Mouse (Mus musculus) limb, embryonic 10.5 days (tissue): ENCODE measurements around the gene Plekhg6. TPM values are rescaled to one million over a fixed set of nuclear protein-coding genes. Genes with fewer than 3 reads are reported as not detected.

Source experiments
- DNase-seq: peaks from one replicate; pipeline ENCODE4 v3.0.0-alpha.2; 2017; ENCODE audit warnings: low spot score
- H3K27ac ChIP-seq: fragments of 300-500 bp; sonication (generic); 2 replicates; pipeline ENCODE4 v1.5.1; 2016; ENCODE audit warnings: mild to moderate bottlenecking
- H3K27me3 ChIP-seq: fragments of 300-500 bp; sonication (generic); 2 replicates; pipeline ENCODE4 v1.6.1; 2016; ENCODE audit warnings: low read depth, mild to moderate bottlenecking; ENCODE audit not compliant: poor library complexity, severe bottlenecking
- H3K36me3 ChIP-seq: fragments of 300-500 bp; sonication (generic); 2 replicates; pipeline ENCODE4 v1.6.1; 2016; ENCODE audit warnings: mild to moderate bottlenecking, moderate library complexity
- H3K4me1 ChIP-seq: fragments of 300-500 bp; sonication (generic); 2 replicates; pipeline ENCODE4 v1.6.1; 2016
- H3K4me3 ChIP-seq: fragments of 300-500 bp; sonication (generic); 2 replicates; pipeline ENCODE4 v1.5.1; 2016; ENCODE audit warnings: mild to moderate bottlenecking, moderate library complexity
- H3K9me3 ChIP-seq: fragments of 300-500 bp; sonication (generic); replicated peaks from 2 replicates; pipeline ENCODE4 v1.6.1; 2016; ENCODE audit warnings: mild to moderate bottlenecking
- WGBS: fragments of 180-500 bp; shearing (Covaris S2); methylation state at CpG from one replicate; pipeline ENCODE4 v1.1.7; 2016; 5-methylcytosine and 5-hydroxymethylcytosine counted together
- polyA plus RNA-seq: library from polyadenylated mRNA; unstranded; fragments of >200 nt; fragmentation: Nextera tagmentation; extraction: Ambion mirVana; gene quantifications from 2 replicates; pipeline ENCODE4 v1.2.1, GENCODE M21; 2016

Plekhg6 gene
- polyA plus RNA-seq, 1 experiment from 2014 or later = 0.26 TPM

DNA sequence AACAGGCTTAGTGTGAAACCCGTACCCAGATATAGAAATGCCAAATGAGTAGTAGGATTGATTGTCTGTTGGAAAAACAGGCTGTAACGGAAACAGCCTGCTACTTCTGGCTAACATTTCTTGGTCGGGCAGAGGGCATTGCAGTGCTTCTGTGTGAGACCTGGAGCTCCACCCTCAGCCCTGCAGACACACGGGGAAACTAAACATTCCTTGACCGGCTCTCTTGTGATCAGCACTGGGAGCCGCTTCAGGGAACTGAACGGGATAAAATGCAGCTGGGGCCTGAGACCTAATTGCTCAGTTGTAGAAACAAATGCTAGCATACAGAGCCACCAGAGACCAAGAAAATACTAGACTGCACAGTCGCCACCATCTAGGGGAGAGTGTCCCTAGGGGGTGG, 24.3 kb downstream of the Plekhg6 start:
- H3K9me3 ChIP-seq = no peaks in the 10 kb centered on the region
- H3K27ac ChIP-seq = no peak overlapping the region
- no peak overlapping the region for H3K4me3 ChIP-seq
- H3K4me1 ChIP-seq = peaks cover 60% of the 10 kb centered on the region
- whole genome bisulfite sequencing = 23% methylated on average over 8 of the region's 8 CpGs
- peaks cover 48% of the 10 kb centered on the region for H3K36me3 ChIP-seq
- H3K27me3 ChIP-seq = peaks cover 14% of the 10 kb centered on the region
- no peak for DNase-seq

DNA sequence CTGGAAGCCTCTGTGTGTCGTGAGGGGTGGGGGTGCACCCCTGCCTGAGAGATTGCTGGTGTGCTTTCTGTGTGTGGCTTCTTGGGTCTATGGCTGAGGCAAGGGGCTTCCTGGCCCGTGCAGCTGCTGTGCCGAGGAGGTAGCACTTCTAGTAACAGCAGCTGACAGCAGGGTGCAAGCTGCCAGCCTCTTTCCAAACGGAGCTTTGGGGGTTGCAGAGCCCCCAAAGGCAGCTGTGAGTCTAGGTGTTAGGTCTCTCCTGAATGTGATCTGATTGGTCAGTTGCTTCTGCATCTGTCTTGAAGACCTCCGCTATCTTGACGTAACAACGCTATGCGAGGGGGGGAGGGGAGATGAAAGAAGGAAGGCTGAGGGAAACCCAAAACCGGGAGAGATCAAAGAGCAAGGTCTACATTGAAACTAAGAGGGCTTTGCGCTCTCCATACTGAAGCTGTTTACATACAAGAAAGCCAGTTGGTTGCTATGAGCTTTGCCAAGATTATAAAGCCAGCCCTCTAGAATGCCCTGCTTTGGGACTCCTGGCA, 25.3 kb downstream of the Plekhg6 start:
- Histone ChIP-seq H3K27ac (peak overlapping the region; percentile 73), H3K4me3 (peak overlapping the region; percentile 42), H3K9me3 (no peaks in the 10 kb centered on the region), H3K36me3 (peaks cover 38% of the 10 kb centered on the region), H3K4me1 (peaks cover 68% of the 10 kb centered on the region), H3K27me3 (peaks cover 4% of the 10 kb centered on the region; the same call in 1 of the 2 replicates)
- WGBS = 2% methylated on average over 10 of the region's 10 CpGs
- no peak for DNase-seq

DNA sequence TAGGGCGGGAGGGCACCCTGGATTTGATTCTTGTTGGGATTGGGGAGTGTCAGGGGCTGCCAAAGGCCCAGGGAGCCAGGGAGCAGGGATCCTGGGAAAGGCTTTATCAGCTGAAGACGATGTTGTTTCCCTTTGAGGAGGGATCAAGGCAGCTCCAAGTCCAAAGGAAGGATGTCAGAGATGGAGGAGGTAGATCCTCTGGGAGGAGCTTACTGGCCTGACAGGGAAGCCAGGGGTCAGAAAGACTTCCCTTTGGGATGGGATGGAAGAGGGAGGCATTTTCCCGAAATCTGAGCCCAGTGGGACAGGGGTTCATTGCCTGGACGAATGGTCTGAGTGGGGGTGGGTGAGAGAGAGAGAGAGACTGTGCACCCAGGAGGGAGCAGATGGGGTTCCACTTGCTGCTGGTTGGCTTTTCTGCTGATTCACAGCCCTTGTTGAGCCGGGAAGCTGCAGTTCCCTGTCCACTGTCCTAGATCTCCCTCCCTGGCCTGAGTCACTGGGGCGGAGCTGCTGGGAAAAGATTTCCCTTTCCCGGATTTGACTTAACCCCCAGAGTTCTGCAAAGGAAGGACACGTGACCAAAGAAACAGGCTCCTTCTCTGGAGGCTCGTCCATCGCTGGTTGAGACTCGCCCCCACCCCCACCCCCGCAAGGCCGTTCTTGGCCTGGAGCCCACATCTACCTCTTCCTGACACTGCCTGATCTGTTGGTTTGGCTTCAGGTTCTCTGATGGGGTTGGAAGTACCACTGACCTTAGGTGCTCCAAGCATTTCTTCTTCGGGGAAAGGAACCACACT, 26.0 kb downstream of the Plekhg6 start:
- H3K36me3 ChIP-seq = peaks cover 31% of the 10 kb centered on the region
- peak overlapping the region; percentile 73 for H3K27ac ChIP-seq
- H3K4me3 ChIP-seq = peak overlapping the region; percentile 42
- no peak for DNase-seq
- peaks cover 70% of the 10 kb centered on the region for H3K4me1 ChIP-seq
- 6% methylated on average over 14 of the region's 14 CpGs for WGBS
- H3K9me3 ChIP-seq = no peaks in the 10 kb centered on the region
- H3K27me3 ChIP-seq = no peaks in the 10 kb centered on the region

DNA sequence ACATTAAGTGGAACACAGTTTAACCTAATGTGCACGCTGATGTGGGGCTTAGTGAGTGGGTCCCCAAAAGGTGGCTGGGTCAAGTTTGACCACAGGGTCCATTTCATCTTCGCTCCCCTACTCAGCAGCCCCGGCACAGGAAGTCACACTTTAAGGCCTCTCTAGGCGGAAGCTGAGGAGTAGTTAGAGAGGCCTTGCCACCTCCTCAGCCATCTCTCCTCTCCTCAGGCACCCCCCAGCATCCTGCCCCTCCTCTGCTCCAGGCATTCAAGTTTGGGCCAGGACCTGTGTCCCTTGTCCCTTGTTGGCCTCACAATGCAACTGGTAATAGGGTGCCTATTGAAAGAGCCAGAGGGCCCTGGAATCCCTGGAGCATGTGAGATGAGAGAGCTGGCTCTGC, 26.9 kb downstream of the Plekhg6 start:
- Histone ChIP-seq H3K4me3 (no peak overlapping the region), H3K9me3 (no peaks in the 10 kb centered on the region), H3K36me3 (peaks cover 22% of the 10 kb centered on the region), H3K27me3 (no peaks in the 10 kb centered on the region), H3K4me1 (peaks cover 78% of the 10 kb centered on the region), H3K27ac (0 out of 2 replicates have a peak overlapping the region, but pooled peaks have one; percentile 73)
- WGBS = 77% methylated on average over 4 of the region's 4 CpGs
- no peak for DNase-seq

DNA sequence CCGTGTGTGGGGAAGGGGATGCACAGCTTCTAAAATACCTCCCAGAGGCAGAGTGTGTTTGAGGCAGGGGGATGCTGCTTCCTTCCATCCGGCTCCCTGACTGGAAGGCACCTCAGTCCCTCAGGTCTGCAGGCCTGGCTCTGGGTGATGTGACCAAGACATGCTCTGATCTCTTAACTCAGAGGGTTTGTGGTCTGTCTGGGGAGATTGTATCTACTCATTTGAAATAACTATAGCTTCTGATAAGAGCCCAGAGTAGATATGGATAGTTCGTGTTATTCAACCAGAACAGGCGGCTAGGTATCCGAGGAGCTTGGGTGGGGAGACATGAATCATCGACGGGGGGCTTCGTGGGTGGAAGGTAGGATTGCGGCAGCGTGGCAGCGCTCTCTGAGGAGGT, 27.4 kb downstream of the Plekhg6 start:
- Histone ChIP-seq H3K36me3 (peaks cover 17% of the 10 kb centered on the region), H3K4me3 (no peak overlapping the region), H3K4me1 (peaks cover 83% of the 10 kb centered on the region), H3K27ac (no peak overlapping the region), H3K27me3 (no peaks in the 10 kb centered on the region), H3K9me3 (no peaks in the 10 kb centered on the region)
- no peak for DNase-seq
- 76% methylated on average over 11 of the region's 11 CpGs for WGBS

DNA sequence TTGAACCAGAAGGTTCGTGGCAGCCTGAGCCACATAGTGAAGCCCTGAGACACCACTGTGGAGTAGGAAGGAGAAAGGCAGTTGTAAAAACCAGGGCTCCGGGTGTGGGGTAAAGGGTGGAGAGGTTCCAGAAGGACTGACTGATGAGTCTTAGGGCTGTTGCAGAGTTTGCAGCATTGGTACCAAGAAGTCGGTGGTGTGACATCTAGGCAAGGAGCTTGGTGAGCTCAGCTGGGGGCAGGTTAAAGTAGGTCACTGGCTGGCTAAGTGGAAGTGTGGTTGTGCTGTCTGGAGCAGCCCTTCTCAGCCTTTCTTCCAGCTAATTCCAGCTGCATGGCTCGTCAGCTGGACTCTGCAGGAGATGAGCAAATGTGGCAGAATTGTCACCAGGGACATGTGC, 27.8 kb downstream of the Plekhg6 start:
- no peak overlapping the region for H3K27ac ChIP-seq
- peaks cover 13% of the 10 kb centered on the region for H3K36me3 ChIP-seq
- H3K9me3 ChIP-seq = no peaks in the 10 kb centered on the region
- 50% methylated on average over 4 of the region's 4 CpGs for WGBS
- H3K27me3 ChIP-seq = no peaks in the 10 kb centered on the region
- peaks cover 85% of the 10 kb centered on the region for H3K4me1 ChIP-seq
- DNase-seq = no peak
- no peak overlapping the region for H3K4me3 ChIP-seq

DNA sequence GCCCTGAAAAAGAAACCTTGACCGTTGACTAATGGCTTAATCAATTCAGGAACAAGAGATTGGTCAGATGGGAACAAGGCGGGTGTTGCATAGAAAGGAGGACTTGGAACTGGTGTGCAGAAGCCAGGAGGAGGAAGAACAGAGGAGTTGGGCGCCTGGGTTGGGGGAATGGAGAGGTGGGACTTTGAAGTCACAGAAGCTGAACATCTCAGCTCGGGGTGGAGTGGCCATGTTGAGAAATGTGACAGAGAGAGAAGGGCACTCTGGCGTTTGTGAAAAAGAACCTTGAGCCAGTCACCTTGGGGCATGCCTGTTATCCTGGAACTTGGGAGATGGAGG, 28.6 kb downstream of the Plekhg6 start:
- H3K36me3 ChIP-seq = peaks cover 5% of the 10 kb centered on the region
- no peak overlapping the region for H3K4me3 ChIP-seq
- H3K27ac ChIP-seq = no peak overlapping the region
- no peaks in the 10 kb centered on the region for H3K27me3 ChIP-seq
- peaks cover 85% of the 10 kb centered on the region for H3K4me1 ChIP-seq
- 59% methylated on average over 5 of the region's 5 CpGs for WGBS
- DNase-seq = no peak
- H3K9me3 ChIP-seq = no peaks in the 10 kb centered on the region

DNA sequence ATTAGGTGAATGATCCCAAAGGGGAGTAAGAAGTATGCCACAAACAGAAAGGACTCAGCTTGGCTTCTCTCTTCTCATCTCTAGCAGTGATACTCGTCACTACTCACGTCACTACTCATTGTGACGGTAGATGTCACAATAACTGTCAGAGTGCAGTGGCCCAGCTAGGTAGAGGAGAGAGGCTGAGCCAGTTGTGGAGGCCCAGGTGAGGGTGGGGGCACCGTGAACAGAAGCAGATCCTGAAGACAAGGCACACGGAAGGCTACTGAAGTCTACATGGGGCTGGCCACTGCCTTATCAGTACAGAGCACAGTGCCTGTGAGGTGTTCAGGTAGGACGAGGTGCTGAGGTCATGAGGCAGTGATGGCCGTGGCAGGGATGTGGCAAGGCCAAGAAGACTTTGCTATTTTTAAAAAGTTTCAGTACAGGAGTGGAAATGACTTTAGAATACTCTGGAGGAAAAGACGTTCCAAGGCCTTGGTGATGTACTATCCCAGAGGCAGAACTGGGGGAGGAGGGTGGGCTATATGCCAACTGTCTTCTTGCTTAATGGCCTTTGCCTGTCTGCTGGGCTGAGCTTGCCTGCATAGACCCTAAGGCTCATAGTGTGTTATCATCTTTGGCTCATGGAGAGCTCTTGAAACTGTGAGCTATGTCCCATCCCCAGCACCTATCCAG, 29.1 kb downstream of the Plekhg6 start:
- WGBS = 69% methylated on average over 8 of the region's 8 CpGs
- no peaks in the 10 kb centered on the region for H3K27me3 ChIP-seq

DNA sequence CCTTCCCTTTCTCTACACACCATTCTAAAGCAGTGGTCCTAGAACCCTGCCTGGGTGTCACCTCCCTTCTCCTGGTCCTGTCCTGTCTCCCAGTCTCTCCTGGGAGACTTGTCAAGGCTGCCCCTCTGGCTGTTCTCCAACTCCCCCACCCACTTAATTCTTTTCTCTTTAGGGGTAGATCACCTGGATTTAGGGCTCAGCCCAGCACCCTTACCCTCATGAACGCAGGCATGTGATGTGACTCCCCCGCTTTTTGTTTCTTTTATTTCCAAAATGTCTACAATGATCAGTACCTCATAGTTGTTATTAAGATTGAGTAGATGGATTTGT, 29.6 kb downstream of the Plekhg6 start:
- DNase-seq = no peak
- Histone ChIP-seq H3K36me3 (peaks cover 2% of the 10 kb centered on the region; the same call in 1 of the 2 replicates), H3K27ac (peak overlapping the region; percentile 91), H3K4me1 (peaks cover 77% of the 10 kb centered on the region), H3K27me3 (no peaks in the 10 kb centered on the region), H3K9me3 (no peaks in the 10 kb centered on the region), H3K4me3 (peak overlapping the region; percentile 67)
- 81% methylated on average over 2 of the region's 2 CpGs for WGBS

More for the DNA sequence above, 29.1 kb downstream of the Plekhg6 start:
- peaks cover 82% of the 10 kb centered on the region for H3K4me1 ChIP-seq
- no peak for DNase-seq
- H3K36me3 ChIP-seq = peaks cover 2% of the 10 kb centered on the region; the same call in 1 of the 2 replicates
- H3K27ac ChIP-seq = no peak overlapping the region
- H3K9me3 ChIP-seq = no peaks in the 10 kb centered on the region
- H3K4me3 ChIP-seq = peak overlapping the region; percentile 67

DNA sequence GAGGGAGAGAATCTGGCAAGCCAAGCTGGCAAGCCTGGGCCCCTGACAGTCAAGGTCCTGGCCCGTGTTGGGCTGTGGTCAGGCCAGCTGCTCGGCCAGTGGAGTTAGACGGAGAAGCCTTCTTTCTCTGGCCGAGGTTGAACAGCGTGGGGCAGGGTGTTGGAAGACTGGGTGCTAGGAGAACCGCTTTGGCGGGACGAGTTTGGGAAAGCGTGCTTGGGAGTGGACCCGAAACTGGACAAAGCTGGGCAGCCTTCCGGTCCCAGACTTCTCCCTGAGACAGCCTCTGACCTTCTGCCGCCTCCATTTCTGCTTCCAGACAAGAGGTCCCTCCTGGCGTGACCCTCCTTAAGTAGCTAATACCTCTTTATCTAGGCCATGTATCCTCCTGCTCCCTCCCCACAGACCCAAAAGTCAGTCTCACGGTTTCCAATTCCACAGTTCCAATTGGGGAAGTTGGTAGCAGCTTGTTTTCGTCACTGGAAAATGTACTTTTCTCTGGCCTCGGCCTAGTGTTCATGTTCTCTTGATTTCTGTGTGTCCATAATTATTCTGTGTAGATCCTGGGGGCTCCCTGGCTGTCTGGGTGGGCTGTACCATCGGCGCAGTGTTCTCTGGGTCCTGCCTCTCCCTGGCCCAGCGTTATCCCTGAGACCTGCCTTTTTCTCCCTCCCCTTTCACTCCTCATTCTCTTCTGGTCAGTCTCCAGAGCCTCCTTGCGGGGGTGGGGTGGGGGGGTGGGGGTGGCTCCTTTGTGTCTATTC, 30.2 kb downstream of the Plekhg6 start:
- Histone ChIP-seq H3K36me3 (peaks cover 2% of the 10 kb centered on the region; the same call in 1 of the 2 replicates), H3K27ac (peak overlapping the region; percentile 91), H3K9me3 (no peaks in the 10 kb centered on the region), H3K4me1 (peaks cover 71% of the 10 kb centered on the region), H3K4me3 (peak overlapping the region; percentile 67), H3K27me3 (no peaks in the 10 kb centered on the region)
- 2% methylated on average over 20 of the region's 20 CpGs for WGBS
- DNase-seq = no peak

DNA sequence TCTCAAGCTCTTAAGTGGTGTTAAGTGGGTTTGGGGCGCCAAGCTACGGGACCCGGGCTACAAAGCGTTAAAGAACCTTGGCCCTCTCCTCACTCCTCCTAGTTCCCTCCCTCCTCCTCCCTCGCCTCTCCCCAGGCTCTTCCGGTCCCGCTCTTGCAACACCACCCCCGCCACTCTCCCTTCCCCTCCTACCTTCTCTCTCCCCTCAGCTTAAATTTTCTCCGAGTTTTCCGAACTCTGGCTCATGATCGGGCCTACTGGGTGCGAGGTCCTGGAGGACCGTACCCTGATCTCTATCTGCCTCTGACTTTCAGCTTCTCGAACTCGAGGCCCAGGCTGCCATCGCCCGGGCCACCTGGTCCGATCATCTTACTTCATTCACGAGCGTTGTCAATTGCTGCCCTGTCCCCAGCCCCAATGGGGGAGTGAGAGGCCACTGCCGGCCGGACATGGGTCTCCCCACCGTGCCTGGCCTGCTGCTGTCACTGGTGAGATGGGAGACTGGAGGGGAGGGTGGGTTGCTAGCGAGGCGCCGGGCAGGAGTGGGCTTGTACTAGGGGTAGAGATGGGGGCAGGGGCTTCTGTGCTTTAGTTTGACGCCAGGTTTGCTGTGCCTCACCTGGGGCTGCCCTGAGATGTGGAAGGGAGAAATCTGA, 30.9 kb downstream of the Plekhg6 start:
- under 1% methylated on average over 27 of the region's 27 CpGs for WGBS
- H3K27ac ChIP-seq = peak overlapping the region; percentile 91
- peak overlapping the region; percentile 67 for H3K4me3 ChIP-seq
- H3K27me3 ChIP-seq = no peaks in the 10 kb centered on the region
- peak; percentile 74 for DNase-seq
- H3K4me1 ChIP-seq = peaks cover 68% of the 10 kb centered on the region
- H3K9me3 ChIP-seq = no peaks in the 10 kb centered on the region
- peaks cover 2% of the 10 kb centered on the region; the same call in 1 of the 2 replicates for H3K36me3 ChIP-seq
